Mouse (Mus musculus): ENCODE results near the gene Chfr.

DNA sequence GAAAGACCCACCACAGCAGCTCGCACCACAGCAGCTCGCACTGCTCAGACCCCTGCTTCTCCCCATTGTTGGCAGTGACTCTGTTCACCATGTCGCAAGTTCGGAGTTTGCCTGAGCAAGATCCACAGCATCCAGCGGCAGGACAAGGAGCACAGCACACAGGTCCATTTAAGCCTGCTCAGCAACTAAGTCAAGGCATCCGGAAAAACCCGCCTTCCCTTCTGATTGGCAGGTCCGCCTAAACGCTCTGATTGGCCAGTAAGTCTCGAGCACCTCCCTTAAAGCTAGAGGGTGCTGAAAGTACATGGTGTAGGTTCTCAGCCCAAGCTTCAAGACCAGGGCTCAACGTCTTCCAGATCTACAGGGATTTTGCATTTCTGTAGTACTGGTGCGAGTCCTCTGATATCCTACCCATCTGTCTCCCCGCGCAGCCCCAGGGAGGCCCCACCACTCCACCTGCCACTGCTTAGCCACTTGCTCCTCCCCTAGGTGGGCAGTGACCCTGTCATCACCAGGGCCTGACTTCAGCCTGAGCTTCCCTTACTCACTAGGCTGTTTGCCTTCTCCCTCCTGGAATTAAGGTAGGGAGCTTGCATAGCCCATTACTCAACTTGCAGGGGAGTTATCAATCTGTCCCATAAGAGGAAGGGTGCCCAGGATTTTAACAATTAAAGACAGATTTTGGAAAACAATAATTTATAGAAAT, 49.3 kb upstream of the Chfr start:
- TF ChIP-seq POLR2A (IDR thresholded peaks at IDR 0.05; ENCODE audit: insufficient read length, low read depth) = no peak
- TF ChIP-seq USF1 (IDR thresholded peaks at IDR 0.05; ENCODE audit: low read depth) = no peak
- TF ChIP-seq POLR2AphosphoS2 (IDR thresholded peaks at IDR 0.05; ENCODE audit: insufficient read length, low read depth) = no peak
- TF ChIP-seq E2F4 (IDR thresholded peaks at IDR 0.05; ENCODE audit: insufficient read depth) = no peak
- no peak for TF ChIP-seq MAX (IDR thresholded peaks at IDR 0.05; ENCODE audit: low read depth)

Data from myocyte (in vitro differentiated cells).